ENCODE assay signal across 25 mouse cellular contexts in genomic region chr13:37528380-37528779, GRCm38 (mm10).
DNase-seq lines count a peak whose midpoint lies in the region; ATAC-seq and TF ChIP-seq lines count a peak whose summit lies in the region.
"Had no signal": no experiment of that assay in that cellular context is flagged by ENCODE, and none has a peak within 500 bp of the region (broad histone marks: within the 10 kb centered on the region; RNA-seq: fewer than 3 reads in every experiment).

No protein-coding gene starts in this region.

- no peak overlapping the region; the same call in 1 of the 2 replicates for H3K27ac ChIP-seq in kidney, embryonic 14.5 days (ENCODE audit: low read depth, low read length)
- H3K27ac ChIP-seq in lung, embryonic 14.5 days (ENCODE audit: low read depth) = no peak overlapping the region
- H3K27ac ChIP-seq: forebrain, embryonic 13.5 days; limb, embryonic 12.5 days; midbrain, embryonic 12.5 days; neural tube, embryonic 12.5 days had no signal

- peak; percentile 40; the same call in 1 of the 2 replicates for ATAC-seq in kidney, embryonic 14.5 days (ENCODE audit: low FRiP score, low TSS enrichment)
- ATAC-seq in lung, embryonic 14.5 days (ENCODE audit: insufficient read depth) = no peak
- ATAC-seq: forebrain, embryonic 13.5 days; hindbrain, embryonic 16.5 days had no signal

- WGBS in kidney, embryonic 14.5 days = 48% methylated on average over 9 of the region's 9 CpGs
- 31% methylated on average over 9 of the region's 9 CpGs for WGBS in lung, embryonic 14.5 days

- no peaks in the 10 kb centered on the region for H3K36me3 ChIP-seq in kidney, embryonic 14.5 days (ENCODE audit: control insufficient read depth, insufficient read depth, low read length)
- H3K36me3 ChIP-seq in lung, embryonic 14.5 days (ENCODE audit: insufficient read depth) = no peaks in the 10 kb centered on the region
- H3K36me3 ChIP-seq: G1E; limb, embryonic 12.5 days; midbrain, embryonic 12.5 days; neural tube, embryonic 12.5 days had no signal

- H3K4me1 ChIP-seq in kidney, embryonic 14.5 days (ENCODE audit: control insufficient read depth, insufficient read depth, low read length) = 0 out of 2 replicates have a peak, but pooled peaks cover 16% of the 10 kb centered on the region
- peaks cover 6% of the 10 kb centered on the region for H3K4me1 ChIP-seq in lung, embryonic 14.5 days (ENCODE audit: insufficient read depth)
- H3K4me1 ChIP-seq: neural tube, embryonic 12.5 days had no signal

- TF ChIP-seq CTCF in lung, embryonic 14.5 days (IDR thresholded peaks at IDR 0.05; ENCODE audit: low read depth) = no peak

- no peaks in the 10 kb centered on the region for H3K9me3 ChIP-seq in kidney, embryonic 14.5 days (ENCODE audit: control insufficient read depth, low read length)
- H3K9me3 ChIP-seq in lung, embryonic 14.5 days (ENCODE audit: low read depth, low read length) = no peaks in the 10 kb centered on the region
- H3K9me3 ChIP-seq: forebrain, embryonic 13.5 days; G1E; limb, embryonic 12.5 days; megakaryocyte, embryonic 14.5 days; midbrain, embryonic 12.5 days; neural tube, embryonic 12.5 days had no signal

- no peak overlapping the region for H3K9ac ChIP-seq in kidney, embryonic 14.5 days (ENCODE audit: low read depth, low read length)
- no peak overlapping the region for H3K9ac ChIP-seq in lung, embryonic 14.5 days
- H3K9ac ChIP-seq: forebrain, embryonic 13.5 days; limb, embryonic 12.5 days; midbrain, embryonic 12.5 days; neural tube, embryonic 12.5 days had no signal

- H3K27me3 ChIP-seq in kidney, embryonic 14.5 days (ENCODE audit: control insufficient read depth, insufficient read depth, low read length) = no peaks in the 10 kb centered on the region
- no peaks in the 10 kb centered on the region for H3K27me3 ChIP-seq in lung, embryonic 14.5 days (ENCODE audit: insufficient read depth, low read length)
- H3K27me3 ChIP-seq: limb, embryonic 12.5 days; neural tube, embryonic 12.5 days had no signal

- peak; percentile 59 for DNase-seq in adrenal gland, adult 8-10 months
- no peak for DNase-seq in adrenal gland, postnatal 4 days (ENCODE audit: low spot score in 2 of 2)
- no peak for DNase-seq in kidney, adult 8-10 months
- peak; percentile 35 for DNase-seq in lung, embryonic 14.5 days
- DNase-seq in lung, postnatal 10 days = no peak
- peak; percentile 54 for DNase-seq in testis, postnatal 14 days (ENCODE audit: low spot score)
- no peak for DNase-seq in left cerebral cortex, adult 11 months (ENCODE audit: low spot score)
- DNase-seq: cerebellum, adult 11 months; cerebellum, adult 9-10 months; gastrocnemius, postnatal 10 days; kidney, adult 18-20 months; layer of hippocampus, adult 9-11 months; lung, postnatal 4 days; right cerebral cortex, adult 18-20 months; spleen, adult 18-20 months had no signal

- no peak overlapping the region for H3K4me3 ChIP-seq in kidney, embryonic 14.5 days (ENCODE audit: low read length)
- H3K4me3 ChIP-seq in lung, embryonic 14.5 days (ENCODE audit: low read depth, low read length) = no peak overlapping the region
- H3K4me3 ChIP-seq: forebrain, embryonic 13.5 days; limb, embryonic 12.5 days; megakaryocyte, embryonic 14.5 days; midbrain, embryonic 12.5 days; myocyte; neural tube, embryonic 12.5 days had no signal

- no peak overlapping the region for H3K4me2 ChIP-seq in kidney, embryonic 14.5 days (replicated peaks; ENCODE audit: low read depth, low read length)
- H3K4me2 ChIP-seq in lung, embryonic 14.5 days = no peak overlapping the region
- H3K4me2 ChIP-seq: forebrain, embryonic 13.5 days; limb, embryonic 12.5 days; liver, embryonic 11.5 days; midbrain, embryonic 12.5 days; neural tube, embryonic 12.5 days had no signal

Comparison
In these comparisons a context has a peak if more than half of its experiments do, and no peak if none do; other contexts are left out.
1. DNase-seq: peak in adrenal gland, adult 8-10 months (single experiment), lung, embryonic 14.5 days (single experiment) and testis, postnatal 14 days (single experiment); none in adrenal gland, postnatal 4 days (0 of 2), kidney, adult 8-10 months (0 of 2), lung, postnatal 10 days (single experiment) and left cerebral cortex, adult 11 months (single experiment).